Mouse (Mus musculus) hindbrain, postnatal 0 days (tissue): ENCODE data around the gene Rtn4ip1. TPM values are rescaled to one million over a fixed set of nuclear protein-coding genes. Genes with fewer than 3 reads are reported as not detected.
A peak's percentile ranks its signal among the peaks of the same experiment; 100 is the strongest.
"Not testable (repeated sequence)": the region's sequence is repeated elsewhere in the genome, so short reads cannot be mapped to it uniquely, and the experiment has no call there.

Experiments used
- ATAC-seq: fragments of 200-750 bp; cut with Nextera tagmentation; 2 replicates; pipeline ENCODE4 v1.8.0; 2017; ENCODE audit warnings: mild to moderate bottlenecking, moderate TSS enrichment, moderate library complexity
- DNase-seq: peaks from one replicate; pipeline ENCODE4 v3.0.0-alpha.2; 2015; ENCODE audit warnings: low spot score
- H3K27ac ChIP-seq: fragments of 300-500 bp; sonication (generic); 2 replicates; pipeline ENCODE4 v1.5.1; 2014; ENCODE audit warnings: mild to moderate bottlenecking
- H3K27me3 ChIP-seq: fragments of 300-500 bp; sonication (generic); 2 replicates; pipeline ENCODE4 v1.6.1; 2014; ENCODE audit warnings: low read length, mixed read lengths; ENCODE audit not compliant: insufficient read depth
- H3K36me3 ChIP-seq: fragments of 300-500 bp; sonication (generic); 2 replicates; pipeline ENCODE4 v1.6.1; 2014; ENCODE audit warnings: low read length, mixed read lengths; ENCODE audit not compliant: insufficient read depth
- H3K4me1 ChIP-seq: fragments of 300-500 bp; sonication (generic); 2 replicates; pipeline ENCODE4 v1.6.1; 2014; ENCODE audit warnings: antibody characterized with exemption, low read length, mixed read lengths; ENCODE audit not compliant: insufficient read depth
- H3K4me2 ChIP-seq: fragments of 300-500 bp; sonication (generic); 2 replicates; pipeline ENCODE4 v1.6.1; 2014; ENCODE audit warnings: low read depth, mild to moderate bottlenecking, low read length, moderate library complexity, mixed read lengths
- H3K4me3 ChIP-seq: fragments of 300-500 bp; sonication (generic); 2 replicates; pipeline ENCODE4 v1.5.1; 2014; ENCODE audit warnings: low read length
- H3K9ac ChIP-seq: fragments of 300-500 bp; sonication (generic); replicated peaks from 2 replicates; pipeline ENCODE4 v1.6.1; 2014; ENCODE audit warnings: mild to moderate bottlenecking, low read length, moderate library complexity, mixed read lengths
- H3K9me3 ChIP-seq: fragments of 300-500 bp; sonication (generic); 2 replicates; pipeline ENCODE4 v1.6.1; 2016; ENCODE audit warnings: low read length, mixed read lengths
- CTCF ChIP-seq: IDR thresholded peaks from 2 replicates; pipeline ENCODE4 v1.5.1; 2016; ENCODE audit warnings: antibody characterized with exemption, control low read depth, low read depth
- WGBS: fragments of 180-500 bp; shearing (Covaris S2); extraction: QIAGEN DNeasy Blood & Tissue Kit; methylation state at CpG from one replicate; pipeline ENCODE4 v1.1.7; 2014; 5-methylcytosine and 5-hydroxymethylcytosine counted together
- polyA plus RNA-seq: library from polyadenylated mRNA; unstranded; fragments of >200 nt; fragmentation: Nextera tagmentation; extraction: Ambion mirVana; gene quantifications from 2 replicates; pipeline ENCODE4 v1.2.1, GENCODE M21; 2015
- total RNA-seq: library from RNA; depleted of rRNA; stranded (reverse); fragments of >200 nt; gene quantifications from 2 replicates; pipeline ENCODE4 v1.2.3, GENCODE M21; 2014

Gene Rtn4ip1
- total and polyA plus RNA-seq, 2 experiments from 2014 or later = 4.4 to 11.7 TPM

DNA sequence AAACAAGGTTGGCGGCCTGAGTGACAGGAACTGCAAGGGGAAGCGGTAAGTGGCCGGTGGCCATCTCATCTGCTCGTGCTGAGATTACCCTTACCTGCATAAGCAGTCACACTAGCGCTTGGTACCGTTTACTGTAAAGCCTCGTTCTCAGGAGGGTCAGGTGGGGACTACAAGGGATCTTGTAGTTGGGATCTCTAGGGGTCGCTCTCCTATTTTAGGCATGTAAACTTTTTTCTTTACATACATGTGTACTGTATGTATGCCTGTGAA lies 9.2 kb downstream of the Rtn4ip1 start:
- no peak overlapping the region for H3K4me3 ChIP-seq
- TF ChIP-seq CTCF = no peak
- no peaks in the 10 kb centered on the region; the same call in 1 of the 2 replicates for H3K36me3 ChIP-seq
- no peak for ATAC-seq
- no peaks in the 10 kb centered on the region for H3K4me1 ChIP-seq
- no peak overlapping the region for H3K27ac ChIP-seq
- no peaks in the 10 kb centered on the region for H3K27me3 ChIP-seq
- H3K4me2 ChIP-seq = no peak overlapping the region
- DNase-seq = no peak
- WGBS = 88% methylated on average over 8 of the region's 8 CpGs
- H3K9ac ChIP-seq = no peak overlapping the region
- no peaks in the 10 kb centered on the region for H3K9me3 ChIP-seq

GRCm38 (mm10) chr10:43912236-43912635 lies 10.6 kb downstream of the Rtn4ip1 start:
- no peak for ATAC-seq
- WGBS = 87% methylated on average over 3 of the region's 3 CpGs

DNA sequence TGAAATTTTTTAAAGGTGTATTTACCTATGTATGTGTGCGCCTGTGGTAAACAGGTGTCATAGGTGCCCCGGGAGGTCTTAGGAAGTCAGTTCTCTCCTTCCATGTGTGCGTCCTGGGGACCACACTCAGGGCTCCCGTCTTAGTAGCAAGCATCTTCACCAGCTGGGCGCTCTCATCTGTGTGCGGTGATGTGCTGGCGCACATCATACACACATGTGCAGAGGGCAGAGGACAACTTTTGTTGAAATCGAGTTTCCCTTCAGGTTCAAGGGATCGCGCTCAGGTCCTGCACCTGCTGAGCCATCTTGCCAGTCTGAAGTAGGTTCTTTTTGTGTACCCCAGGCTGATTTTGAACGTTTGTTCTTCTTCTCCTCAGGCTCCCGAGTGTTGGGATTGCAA lies 14.6 kb downstream of the Rtn4ip1 start:
- no peak for DNase-seq
- no peak overlapping the region for H3K4me2 ChIP-seq
- H3K27ac ChIP-seq = no peak overlapping the region
- no peaks in the 10 kb centered on the region for H3K36me3 ChIP-seq
- 81% methylated on average over 12 of the region's 12 CpGs for WGBS
- H3K27me3 ChIP-seq = no peaks in the 10 kb centered on the region
- no peak overlapping the region for H3K4me3 ChIP-seq
- ATAC-seq = no peak
- no peak for TF ChIP-seq CTCF
- no peaks in the 10 kb centered on the region for H3K9me3 ChIP-seq
- H3K9ac ChIP-seq = no peak overlapping the region
- H3K4me1 ChIP-seq = no peaks in the 10 kb centered on the region

More at GRCm38 (mm10) chr10:43912236-43912635, 10.6 kb downstream of the Rtn4ip1 start:
- no peaks in the 10 kb centered on the region for H3K27me3 ChIP-seq
- no peak for TF ChIP-seq CTCF
- no peak for DNase-seq
- no peaks in the 10 kb centered on the region for H3K9me3 ChIP-seq
- H3K9ac ChIP-seq = no peak overlapping the region
- H3K4me2 ChIP-seq = no peak overlapping the region
- no peak overlapping the region for H3K27ac ChIP-seq
- no peak overlapping the region for H3K4me3 ChIP-seq
- H3K36me3 ChIP-seq = no peaks in the 10 kb centered on the region; the same call in 1 of the 2 replicates
- H3K4me1 ChIP-seq = no peaks in the 10 kb centered on the region

DNA sequence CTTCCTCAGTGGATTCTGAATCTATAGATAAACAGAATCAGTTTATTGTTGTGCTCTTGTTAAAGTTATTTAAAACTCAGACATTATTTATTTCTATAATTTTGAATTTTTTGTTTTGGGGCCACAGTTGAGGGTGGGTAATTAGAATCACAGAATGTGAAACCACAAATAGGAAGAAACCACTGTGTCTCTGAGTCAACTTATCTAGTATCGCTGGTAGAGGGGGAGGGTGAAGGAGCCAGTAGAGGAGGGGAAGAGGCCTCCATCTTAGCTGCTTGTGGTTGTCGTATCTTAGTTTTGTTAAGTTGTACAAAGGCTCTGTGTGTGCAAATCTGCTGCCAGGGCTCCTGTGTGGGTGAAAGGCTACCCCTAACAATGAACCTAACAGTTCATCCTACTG lies 15.1 kb downstream of the Rtn4ip1 start:
- DNase-seq (no peak), ATAC-seq (no peak)
- no peak for TF ChIP-seq CTCF
- H3K9me3 ChIP-seq = no peaks in the 10 kb centered on the region
- H3K4me3 ChIP-seq = no peak overlapping the region
- H3K36me3 ChIP-seq = no peaks in the 10 kb centered on the region
- no peak overlapping the region for H3K9ac ChIP-seq
- H3K4me1 ChIP-seq = no peaks in the 10 kb centered on the region
- H3K27me3 ChIP-seq = no peaks in the 10 kb centered on the region
- WGBS = 81% methylated on average over 2 of the region's 2 CpGs
- no peak overlapping the region for H3K27ac ChIP-seq
- no peak overlapping the region for H3K4me2 ChIP-seq

DNA sequence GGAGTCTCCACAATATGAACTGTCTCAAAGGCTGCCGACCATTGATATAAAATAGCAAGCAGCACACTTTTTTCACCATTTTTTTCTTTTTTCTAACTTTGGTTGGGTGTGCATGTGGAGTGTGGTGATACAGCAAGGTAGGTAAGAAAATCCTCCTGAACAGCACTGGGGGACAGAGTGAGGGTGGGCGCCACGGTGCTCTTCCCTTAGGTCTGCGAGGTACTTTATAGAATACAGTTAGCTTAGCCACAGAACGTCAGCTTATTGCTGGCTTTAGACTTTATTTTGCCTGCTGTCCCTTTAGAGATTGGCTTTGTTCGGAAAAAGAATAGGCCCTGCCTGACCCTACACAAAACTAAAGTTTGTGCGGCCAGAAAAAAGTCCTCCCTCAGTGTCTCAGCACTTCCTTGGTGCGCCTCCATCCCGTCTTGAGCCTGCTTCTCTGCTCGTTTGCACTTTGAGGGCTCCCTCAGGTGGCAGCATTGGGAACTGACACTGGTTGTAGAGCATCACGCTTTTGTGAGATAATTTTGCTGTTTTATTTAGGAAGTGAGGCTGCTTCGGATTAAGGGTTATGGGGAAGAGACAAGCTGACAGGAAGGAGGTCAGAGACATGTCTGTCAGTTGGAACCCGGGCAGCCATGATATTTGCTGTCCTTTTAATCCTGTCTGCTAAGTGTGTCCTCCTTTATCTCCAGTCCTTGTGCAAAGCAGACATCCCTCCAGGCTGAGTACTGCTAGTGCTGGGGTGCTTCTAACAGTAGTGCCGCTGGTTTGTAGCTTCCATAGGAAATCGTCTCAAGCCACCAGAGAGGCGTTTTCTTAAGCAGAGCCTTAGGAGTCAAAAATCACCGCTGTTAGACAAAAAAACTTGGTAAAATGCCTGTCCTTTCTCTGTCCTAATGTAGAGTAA lies 17.3 kb downstream of the Rtn4ip1 start:
- Histone ChIP-seq H3K4me1 (no peaks in the 10 kb centered on the region), H3K4me2 (no peak overlapping the region), H3K9ac (no peak overlapping the region), H3K9me3 (no peaks in the 10 kb centered on the region), H3K27me3 (no peaks in the 10 kb centered on the region), H3K36me3 (no peaks in the 10 kb centered on the region), H3K4me3 (no peak overlapping the region), H3K27ac (no peak overlapping the region)
- peak; percentile 81 for ATAC-seq
- TF ChIP-seq CTCF = peak; percentile 97
- DNase-seq = peak; percentile 89
- WGBS = 40% methylated on average over 17 of the region's 17 CpGs

GRCm38 (mm10) chr10:43923096-43923495 lies 21.5 kb downstream of the Rtn4ip1 start:
- 91% methylated on average over 3 of the region's 3 CpGs for WGBS
- no peak overlapping the region for H3K9ac ChIP-seq
- H3K4me3 ChIP-seq = no peak overlapping the region

GRCm38 (mm10) chr10:43925776-43926175 lies 24.2 kb downstream of the Rtn4ip1 start:
- not testable (repeated sequence) for H3K4me2 ChIP-seq, H3K9ac ChIP-seq, H3K27me3 ChIP-seq, H3K4me3 ChIP-seq, H3K4me1 ChIP-seq, H3K9me3 ChIP-seq, H3K36me3 ChIP-seq, ATAC-seq, DNase-seq, H3K27ac ChIP-seq
- 0 out of 2 replicates have a peak, but pooled peaks have one; percentile 2 for TF ChIP-seq CTCF
- WGBS = 90% methylated on average over 9 of the region's 9 CpGs

More at GRCm38 (mm10) chr10:43923096-43923495, 21.5 kb downstream of the Rtn4ip1 start:
- H3K27ac ChIP-seq = no peak overlapping the region
- H3K4me2 ChIP-seq = no peak overlapping the region
- no peaks in the 10 kb centered on the region for H3K4me1 ChIP-seq
- no peaks in the 10 kb centered on the region for H3K27me3 ChIP-seq
- TF ChIP-seq CTCF = no peak
- no peak for DNase-seq
- ATAC-seq = no peak
- no peaks in the 10 kb centered on the region for H3K9me3 ChIP-seq
- H3K36me3 ChIP-seq = no peaks in the 10 kb centered on the region
